Mouse (Mus musculus) brain, adult 2 months (tissue): ENCODE data around the gene Mrpl38.
"Not testable (repeated sequence)": the region's sequence is repeated elsewhere in the genome, so short reads cannot be mapped to it uniquely, and the experiment has no call there.

ENCODE experiments used
- DNase-seq: peaks from one replicate; pipeline ENCODE4 v3.0.0; 2011; ENCODE audit warnings: low read depth, low spot score

Mrpl38 gene

DNA sequence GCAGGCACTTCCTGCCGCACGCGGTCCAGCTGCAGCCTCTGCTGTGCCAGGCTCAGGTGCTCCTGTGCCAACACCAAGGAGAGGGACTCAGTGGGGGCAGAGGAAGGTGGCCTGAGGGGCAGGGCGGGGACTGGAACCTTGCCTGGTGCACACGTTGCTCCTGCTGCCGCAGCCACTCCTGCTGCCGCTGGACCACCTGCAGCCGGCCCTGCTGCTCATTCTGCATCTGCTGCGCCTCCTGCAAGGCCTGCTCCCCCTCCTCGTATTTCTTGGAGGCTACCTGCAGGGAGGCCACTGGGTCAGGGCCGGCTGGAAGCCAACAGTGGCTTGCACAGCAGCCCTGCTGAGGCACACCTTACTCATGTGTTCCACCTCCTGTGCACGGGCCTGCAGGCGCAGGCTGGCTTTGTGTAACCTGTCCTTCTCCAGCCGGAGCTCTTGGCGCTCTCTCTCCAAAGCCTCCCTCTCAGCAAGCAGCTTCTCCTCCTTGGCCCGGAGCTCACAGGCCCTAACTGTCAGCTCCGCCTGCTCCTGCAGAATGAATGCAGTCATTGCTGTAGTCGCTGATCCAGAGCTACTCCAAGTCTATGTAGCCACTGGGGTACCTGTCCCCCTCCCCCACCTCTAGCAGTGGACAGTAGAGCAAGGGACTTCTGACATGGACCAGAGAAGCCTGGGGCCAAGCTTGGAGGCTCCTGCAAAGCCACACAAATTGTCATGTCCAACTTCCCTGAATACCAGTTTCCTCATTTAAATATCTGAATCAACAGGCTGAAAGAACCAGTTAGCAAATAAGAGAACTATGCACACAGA is 7.0 kb upstream of the Mrpl38 start:
- peak; percentile 78 for DNase-seq

- no peak for DNase-seq
These were observed 4.8 kb upstream of the Mrpl38 start for GRCm38 (mm10) chr11:116143468-116143867.

GRCm38 (mm10) chr11:116142211-116142991 is 3.7 kb upstream of the Mrpl38 start:
- DNase-seq, result no peak

- no peak for DNase-seq
These were observed 586 bp downstream of the Mrpl38 start for GRCm38 (mm10) chr11:116138096-116138467.

DNA sequence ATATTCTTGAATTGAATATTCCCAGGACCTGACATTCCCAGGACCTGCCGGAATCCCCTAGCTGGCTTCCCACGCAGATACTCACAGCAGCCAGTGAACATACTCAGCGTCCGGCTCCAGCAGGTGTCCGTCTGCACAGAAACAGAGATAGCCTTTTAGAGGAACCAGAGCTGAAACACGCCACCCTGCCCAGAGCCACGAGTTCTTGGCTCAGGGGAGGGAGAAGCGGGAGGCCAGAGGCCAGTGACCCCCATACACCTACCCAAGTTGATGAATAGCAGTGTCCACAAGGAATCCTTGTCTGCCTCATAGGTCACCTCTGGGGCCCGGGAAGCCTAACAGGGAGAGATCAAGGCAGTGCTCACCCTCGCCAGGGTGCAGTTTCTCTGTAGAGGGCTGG is 4.5 kb downstream of the Mrpl38 start:
- DNase-seq, result no peak

GRCm38 (mm10) chr11:116133497-116133896 is 5.2 kb downstream of the Mrpl38 start:
- DNase-seq, result no peak

DNA sequence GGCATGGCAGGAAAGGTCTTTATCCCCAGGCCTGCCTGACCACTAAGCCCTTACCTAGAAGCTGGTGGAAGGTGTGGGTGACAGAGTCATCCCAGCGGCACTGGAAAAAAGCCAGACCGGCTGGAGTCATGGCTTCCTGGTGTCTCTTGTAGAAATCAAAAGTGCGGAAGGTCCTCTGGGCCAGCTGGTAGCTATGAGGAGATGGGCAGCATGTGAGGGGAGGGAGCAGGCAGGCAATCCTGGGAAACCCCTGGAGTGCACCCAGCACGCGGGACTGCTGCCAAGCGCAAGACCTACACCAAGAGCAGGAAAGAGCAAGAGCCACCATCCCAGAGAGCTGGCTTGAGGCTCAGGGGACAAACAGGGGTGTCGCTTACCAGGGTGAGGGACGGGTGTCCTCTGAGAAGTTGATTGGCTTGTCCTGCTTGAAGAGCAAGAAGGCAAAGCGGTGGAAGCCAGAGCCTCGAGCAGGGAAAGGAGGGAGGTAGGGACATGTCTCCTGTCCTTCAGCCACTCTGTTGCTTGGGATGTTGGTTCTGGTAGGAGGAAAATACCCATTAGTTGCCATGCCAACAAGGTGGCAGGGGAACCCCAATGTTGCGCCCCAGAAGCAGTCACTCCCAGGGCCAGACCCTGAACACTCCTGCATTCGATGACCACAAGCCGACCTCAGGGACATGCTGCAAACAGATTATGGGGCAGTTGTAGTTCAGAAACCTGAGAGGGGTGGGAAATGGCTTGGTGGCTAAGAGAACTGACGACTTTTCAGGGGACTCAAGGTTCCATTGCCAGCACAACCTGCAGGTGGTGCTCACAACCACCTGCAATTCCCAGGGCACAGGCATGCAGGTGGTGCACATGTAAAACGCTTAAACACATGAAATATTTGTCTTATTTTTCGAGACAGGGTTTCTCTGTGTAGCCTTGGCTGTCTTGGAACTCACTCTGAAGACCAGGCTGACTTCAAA is 6.0 kb downstream of the Mrpl38 start:
- DNase-seq, result no peak

- DNase-seq, result no peak
These were observed 7.1 kb downstream of the Mrpl38 start for GRCm38 (mm10) chr11:116131349-116132170.

GRCm38 (mm10) chr11:116130488-116131205 is 8.0 kb downstream of the Mrpl38 start, which contains the start of gene Trim65:
Gene Trim65, minus strand, starts transcription at chr11:116131128.
- DNase-seq, result peak; percentile 97

DNA sequence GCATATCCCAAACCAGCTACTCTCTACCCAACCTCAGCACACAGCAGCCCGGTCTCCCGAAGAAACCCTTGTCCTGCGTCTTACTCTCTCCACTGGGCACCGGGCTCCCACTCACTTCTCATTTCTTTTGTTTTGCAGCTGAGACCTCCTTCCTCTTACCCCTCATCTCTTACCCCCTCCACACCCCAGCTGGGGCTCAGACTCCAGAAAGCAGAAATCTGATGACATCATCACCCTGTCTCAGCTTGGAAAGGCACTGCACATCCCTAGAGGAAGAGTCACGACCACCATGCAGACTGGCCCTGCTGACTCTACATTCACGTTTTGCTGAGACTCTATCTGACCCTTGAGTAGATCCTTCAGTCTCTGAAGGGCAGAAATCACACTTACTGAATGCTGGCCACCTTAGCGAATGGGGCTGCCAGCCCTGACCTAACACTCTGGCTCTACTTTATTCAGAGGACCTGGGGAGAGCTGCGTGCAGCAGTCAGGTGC is 8.6 kb downstream of the Mrpl38 start:
- DNase-seq, result peak; percentile 58

GRCm38 (mm10) chr11:116129091-116129790 is 9.4 kb downstream of the Mrpl38 start:
- DNase-seq, result no peak

GRCm38 (mm10) chr11:116127986-116128385 is 10.7 kb downstream of the Mrpl38 start:
- DNase-seq, result no peak

- no peak for DNase-seq
These were observed 11.3 kb downstream of the Mrpl38 start, which contains the start of gene Trim47 for GRCm38 (mm10) chr11:116127156-116127980. Gene Trim47, minus strand, starts transcription at chr11:116127210.

DNA sequence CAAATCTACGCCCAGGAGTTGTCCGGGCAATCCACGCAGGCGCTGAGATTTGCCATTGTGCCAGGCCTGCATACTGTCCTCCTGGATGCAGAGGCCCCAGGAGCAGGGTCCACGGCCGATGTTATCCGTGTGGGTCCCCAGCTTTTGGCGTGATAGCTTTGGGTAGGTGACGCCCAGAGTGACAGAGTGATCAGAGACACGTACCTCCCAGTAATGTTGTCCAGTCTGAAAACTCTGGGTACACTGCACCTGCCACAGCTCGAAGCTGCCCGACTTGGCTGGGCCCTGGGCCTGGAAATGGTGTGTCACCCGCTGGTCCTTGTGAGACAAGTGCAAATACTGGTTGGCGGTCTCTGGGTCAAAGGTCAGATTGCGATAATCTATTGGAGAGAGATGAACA is 12.4 kb downstream of the Mrpl38 start:
- no peak for DNase-seq

DNA sequence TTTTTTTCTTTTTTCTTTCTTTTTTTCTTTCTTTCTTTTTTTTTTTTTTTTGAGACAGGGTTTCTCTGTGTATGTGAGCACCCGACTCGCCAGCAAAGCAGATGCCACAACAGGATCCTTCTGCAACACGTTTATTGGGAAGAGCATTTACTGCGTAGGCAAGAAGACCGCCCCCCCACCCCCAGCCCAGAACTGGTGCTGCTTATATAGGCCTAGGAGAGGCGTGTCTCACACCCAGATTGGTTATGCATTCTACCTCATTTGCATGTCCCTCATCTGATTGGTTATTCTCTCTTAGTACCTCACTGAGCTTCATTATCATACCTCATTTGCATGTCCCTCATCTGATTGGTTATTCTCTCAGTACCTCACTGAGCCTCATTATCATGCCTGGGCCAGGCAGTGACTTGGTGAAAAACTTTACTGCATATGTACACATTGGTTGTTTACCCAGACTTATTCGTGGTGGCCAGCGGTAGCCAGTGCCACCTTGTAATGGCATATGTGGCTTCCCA is 16.9 kb downstream of the Mrpl38 start:
- not testable (repeated sequence) for DNase-seq

DNA sequence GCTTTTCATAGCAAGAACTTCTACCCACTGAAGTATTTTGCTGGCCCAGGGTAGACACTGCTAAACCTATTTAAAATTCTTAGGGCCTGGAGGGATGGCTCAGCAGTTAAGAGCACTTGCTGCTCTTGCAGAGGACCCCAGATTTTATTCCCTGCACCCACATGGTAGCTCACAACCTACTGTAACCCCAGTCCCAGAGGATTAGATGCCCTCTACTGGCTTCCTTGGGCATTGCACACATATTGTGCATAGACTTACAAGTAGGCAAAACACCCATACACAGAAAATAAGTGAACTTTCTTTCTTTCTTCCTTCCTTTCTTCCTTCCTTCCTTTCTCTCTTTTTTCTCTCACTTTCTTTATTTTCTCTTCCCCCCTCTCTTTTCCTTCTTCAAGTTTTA is 20.8 kb downstream of the Mrpl38 start:
- DNase-seq, result no peak

GRCm38 (mm10) chr11:116117241-116117640 is 21.4 kb downstream of the Mrpl38 start:
- DNase-seq, result no peak

DNA sequence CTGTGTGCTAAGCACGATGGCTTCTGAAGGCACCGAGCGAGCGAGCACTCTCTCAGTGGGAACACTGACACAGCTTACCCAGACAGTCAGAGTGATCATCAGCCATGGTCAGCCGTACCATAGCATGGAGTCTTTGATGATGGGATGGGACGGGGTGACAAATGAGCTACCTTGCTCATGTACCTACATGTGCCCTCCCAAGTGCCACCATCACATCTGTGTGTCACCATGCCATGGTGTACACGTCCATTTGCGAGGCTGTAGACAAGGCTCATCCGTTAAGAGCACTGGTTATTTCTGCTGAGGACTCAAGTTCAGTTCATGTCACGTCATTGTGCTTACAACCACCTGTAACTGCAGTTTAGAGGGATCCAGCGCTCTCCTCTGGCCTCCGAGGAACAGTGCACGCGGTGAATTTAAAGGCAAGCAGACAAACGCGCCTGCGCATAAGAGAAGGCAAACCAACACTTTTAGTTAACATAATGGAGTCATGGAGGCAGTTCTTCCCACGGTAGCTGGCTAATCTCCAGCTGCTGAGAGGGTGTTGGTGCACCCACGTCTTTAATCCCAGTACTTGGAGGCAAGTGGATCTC is 27.0 kb downstream of the Mrpl38 start:
- DNase-seq, result no peak
